Mouse (Mus musculus) ES-E14 (cell line): ENCODE results near the gene Lhpp.

ENCODE experiments used
- CHD2 ChIP-seq: IDR thresholded peaks from 2 replicates; pipeline ENCODE4 v1.6.1; 2014; ENCODE audit warnings: mild to moderate bottlenecking, low read depth, low read length, inconsistent platforms
- ZC3H11A ChIP-seq: IDR thresholded peaks from 2 replicates; pipeline ENCODE4 v1.6.1; 2012; ENCODE audit warnings: low read depth, mild to moderate bottlenecking, inconsistent platforms, low read length, borderline replicate concordance
- ZNF384 ChIP-seq: IDR thresholded peaks from 2 replicates; pipeline ENCODE4 v1.6.1; 2012; ENCODE audit warnings: low read depth, low read length, inconsistent platforms

DNA sequence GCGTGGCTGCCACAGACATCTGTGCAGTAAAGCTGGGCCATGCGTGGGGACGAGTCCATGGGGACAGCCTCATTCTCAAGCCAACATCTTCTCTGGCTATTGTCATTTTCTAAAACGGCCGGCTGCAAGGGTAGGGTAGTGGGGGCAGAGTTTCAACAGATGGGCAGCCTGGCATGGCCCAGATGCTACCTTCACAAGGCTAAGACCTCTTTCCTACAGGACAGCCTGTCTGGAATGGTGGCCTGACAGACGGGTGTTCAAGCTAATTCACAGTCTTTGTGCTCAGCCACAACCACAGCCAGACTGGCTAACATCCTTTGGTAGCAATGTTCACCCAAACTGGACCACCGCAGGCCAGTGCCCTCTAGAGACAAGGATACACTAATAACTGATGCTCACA is 120.1 kb downstream of the Lhpp start:
- TF ChIP-seq ZNF384 = no peak
- TF ChIP-seq CHD2 = no peak
- no peak for TF ChIP-seq ZC3H11A
